Mouse (Mus musculus) stomach, embryonic 16.5 days (tissue): ENCODE results near the gene Gm21988. TPM values are rescaled to one million over a fixed set of nuclear protein-coding genes. Genes with fewer than 3 reads are reported as not detected.

Experiments used
- ATAC-seq: fragments of 200-750 bp; cut with Nextera tagmentation; 2 replicates; pipeline ENCODE4 v1.8.0; 2017; ENCODE audit warnings: moderate number of reproducible peaks, moderate TSS enrichment; ENCODE audit not compliant: insufficient read depth, low FRiP score
- H3K27ac ChIP-seq: fragments of 300-500 bp; sonication (generic); 2 replicates; pipeline ENCODE4 v1.5.1; 2014; ENCODE audit warnings: low read length
- H3K27me3 ChIP-seq: fragments of 300-500 bp; sonication (generic); 2 replicates; pipeline ENCODE4 v1.6.1; 2014; ENCODE audit warnings: low read length, control low read depth, mixed read lengths; ENCODE audit not compliant: control insufficient read depth, insufficient read depth
- H3K36me3 ChIP-seq: fragments of 300-500 bp; sonication (generic); 2 replicates; pipeline ENCODE4 v1.6.1; 2014; ENCODE audit warnings: low read length; ENCODE audit not compliant: control insufficient read depth, insufficient read depth
- H3K4me1 ChIP-seq: fragments of 300-500 bp; sonication (generic); 2 replicates; pipeline ENCODE4 v1.6.1; 2014; ENCODE audit warnings: low read length, control low read depth, mixed read lengths; ENCODE audit not compliant: control insufficient read depth, insufficient read depth
- H3K4me2 ChIP-seq: fragments of 300-500 bp; sonication (generic); 2 replicates; pipeline ENCODE4 v1.6.1; 2014; ENCODE audit warnings: low read depth, low read length, mixed read lengths
- H3K4me3 ChIP-seq: fragments of 300-500 bp; sonication (generic); replicated peaks from 2 replicates; pipeline ENCODE4 v1.5.1; 2014; ENCODE audit warnings: mild to moderate bottlenecking, low read length
- H3K9ac ChIP-seq: fragments of 300-500 bp; sonication (generic); 2 replicates; pipeline ENCODE4 v1.6.1; 2014; ENCODE audit warnings: low read length
- H3K9me3 ChIP-seq: fragments of 300-500 bp; sonication (generic); replicated peaks from 2 replicates; pipeline ENCODE4 v1.6.1; 2016; ENCODE audit warnings: low read length, control low read depth; ENCODE audit not compliant: control insufficient read depth
- WGBS: fragments of 180-500 bp; shearing (Covaris S2); extraction: QIAGEN DNeasy Blood & Tissue Kit; methylation state at CpG from one replicate; pipeline ENCODE4 v1.1.7; 2014; 5-methylcytosine and 5-hydroxymethylcytosine counted together
- polyA plus RNA-seq: library from polyadenylated mRNA; unstranded; fragments of >200 nt; fragmentation: Nextera tagmentation; extraction: Ambion mirVana; gene quantifications from 2 replicates; pipeline ENCODE4 v1.2.1, GENCODE M21; 2015

Gm21988 gene
- polyA plus RNA-seq, 1 experiment from 2014 or later: 9.6 TPM

DNA sequence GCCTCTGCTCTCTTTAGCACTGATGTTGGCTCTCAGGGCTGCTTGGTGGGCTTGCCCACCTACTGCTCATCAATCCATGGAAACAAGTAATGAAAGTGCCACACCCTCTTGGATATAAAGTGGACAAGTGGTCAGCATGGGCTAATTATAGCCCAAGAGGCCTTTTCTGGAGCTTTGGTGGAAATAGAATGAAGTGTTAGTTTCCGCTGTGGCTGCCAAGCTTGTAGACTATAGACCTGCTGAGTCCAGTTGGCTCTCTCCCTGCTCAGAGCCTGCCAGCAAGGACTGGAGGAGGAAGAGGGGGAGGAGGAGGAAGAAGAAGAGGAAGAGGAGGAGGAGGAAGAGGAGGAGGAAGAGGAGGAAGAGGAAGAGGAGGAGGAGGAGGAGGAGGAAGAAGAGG, 26.8 kb upstream of the Gm21988 start:
- Histone ChIP-seq H3K4me2 (no peak overlapping the region), H3K36me3 (no peaks in the 10 kb centered on the region), H3K4me3 (no peak overlapping the region), H3K27me3 (no peaks in the 10 kb centered on the region), H3K4me1 (peaks cover 7% of the 10 kb centered on the region; the same call in 1 of the 2 replicates), H3K9ac (no peak overlapping the region), H3K27ac (peak overlapping the region; percentile 60), H3K9me3 (no peaks in the 10 kb centered on the region)
- 74% methylated on average over 1 of the region's 1 CpGs for WGBS
- ATAC-seq: no peak

GRCm38 (mm10) chr11:70265819-70266218, 26.2 kb upstream of the Gm21988 start:
- no peaks in the 10 kb centered on the region for H3K36me3 ChIP-seq
- 50% methylated on average over 4 of the region's 4 CpGs for WGBS
- no peak for ATAC-seq

DNA sequence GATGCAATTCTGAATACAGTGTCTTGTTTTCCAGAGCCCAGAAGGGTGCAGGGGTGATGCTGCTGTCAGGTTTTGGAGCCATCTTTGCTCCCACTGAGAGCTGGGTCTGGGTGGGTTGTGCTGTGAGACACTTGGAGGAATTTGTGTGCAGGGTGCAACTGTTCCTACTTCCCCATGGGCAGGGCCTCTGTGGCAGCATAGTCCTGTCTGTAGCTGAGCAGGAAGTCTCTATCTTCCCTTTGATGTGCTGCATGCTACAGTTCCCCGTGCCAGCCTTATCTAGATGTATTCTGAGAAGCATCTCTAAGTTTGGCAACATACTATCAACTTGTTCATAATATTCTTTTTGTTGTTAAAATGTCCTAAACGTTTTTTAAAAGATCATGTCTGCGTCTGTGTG, 25.6 kb upstream of the Gm21988 start:
- Histone ChIP-seq H3K4me2 (no peak overlapping the region), H3K27ac (peak overlapping the region; percentile 77), H3K4me1 (peaks cover 7% of the 10 kb centered on the region; the same call in 1 of the 2 replicates), H3K9ac (no peak overlapping the region), H3K36me3 (no peaks in the 10 kb centered on the region), H3K9me3 (no peaks in the 10 kb centered on the region), H3K27me3 (no peaks in the 10 kb centered on the region), H3K4me3 (no peak overlapping the region)
- 41% methylated on average over 3 of the region's 3 CpGs for WGBS
- no peak for ATAC-seq

More at GRCm38 (mm10) chr11:70265819-70266218, 26.2 kb upstream of the Gm21988 start:
- H3K4me1 ChIP-seq: peaks cover 7% of the 10 kb centered on the region; the same call in 1 of the 2 replicates
- no peak overlapping the region for H3K4me2 ChIP-seq
- no peaks in the 10 kb centered on the region for H3K27me3 ChIP-seq
- H3K27ac ChIP-seq: peak overlapping the region; percentile 77
- H3K4me3 ChIP-seq: no peak overlapping the region
- no peak overlapping the region for H3K9ac ChIP-seq
- H3K9me3 ChIP-seq: no peaks in the 10 kb centered on the region

GRCm38 (mm10) chr11:70259035-70259434, 19.4 kb upstream of the Gm21988 start:
- Histone ChIP-seq H3K27ac (no peak overlapping the region), H3K4me3 (no peak overlapping the region), H3K9ac (no peak overlapping the region), H3K36me3 (no peaks in the 10 kb centered on the region), H3K4me1 (peaks cover 9% of the 10 kb centered on the region; the same call in 1 of the 2 replicates), H3K27me3 (peaks cover 10% of the 10 kb centered on the region), H3K9me3 (no peaks in the 10 kb centered on the region), H3K4me2 (no peak overlapping the region)
- ATAC-seq: no peak
- WGBS: 83% methylated on average over 4 of the region's 4 CpGs

DNA sequence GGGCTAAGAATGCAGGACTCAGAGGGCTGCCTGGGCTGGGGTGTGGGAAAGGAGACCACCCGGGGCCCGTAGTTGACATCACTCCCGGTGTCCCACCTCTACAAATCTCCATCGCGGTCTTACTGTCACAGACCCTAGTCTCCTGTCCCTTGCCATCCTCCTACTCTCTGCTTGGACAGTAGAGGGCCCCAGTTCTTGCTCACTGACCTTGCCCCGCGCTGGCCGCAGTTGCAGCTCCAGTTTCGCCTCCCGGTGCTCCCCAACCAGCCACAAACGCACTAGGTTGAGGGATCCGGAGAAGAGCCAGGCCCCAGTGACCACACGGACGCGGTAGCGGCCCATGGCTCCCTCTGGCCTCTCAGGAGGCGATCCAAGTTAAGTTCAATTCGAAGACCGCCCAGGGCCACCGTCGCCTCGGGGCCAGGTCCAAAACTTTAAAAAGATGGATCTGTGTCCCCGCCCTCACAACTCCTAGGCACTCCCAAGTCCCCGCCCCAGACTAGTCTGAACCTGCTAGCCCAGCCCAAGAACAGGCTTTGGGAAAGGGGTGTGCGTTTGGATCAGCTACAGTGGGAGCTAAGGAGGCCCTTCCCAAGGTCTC, 15.4 kb upstream of the Gm21988 start, which contains the start of gene Alox12:
Gene Alox12, minus strand, starts transcription at position 423 of the 601 bp plus-strand sequence.
- Histone ChIP-seq H3K27ac (peak within 1 kb of the TSS; percentile 66), H3K9me3 (no peaks in the 10 kb centered on the region), H3K4me3 (peak within 1 kb of the TSS; percentile 50), H3K36me3 (no peaks in the 10 kb centered on the region), H3K4me1 (peaks cover 9% of the 10 kb centered on the region; the same call in 1 of the 2 replicates), H3K4me2 (peak within 1 kb of the TSS; percentile 61), H3K9ac (peak within 1 kb of the TSS; percentile 74), H3K27me3 (peaks cover 29% of the 10 kb centered on the region)
- WGBS: 2% methylated on average over 25 of the region's 25 CpGs
- peak; percentile 67; the same call in 1 of the 2 replicates for ATAC-seq

GRCm38 (mm10) chr11:70254337-70254736, 14.7 kb upstream of the Gm21988 start:
- Histone ChIP-seq H3K27ac (peak overlapping the region; percentile 66; the same call in 1 of the 2 replicates), H3K9me3 (no peaks in the 10 kb centered on the region), H3K4me3 (peak overlapping the region; percentile 50), H3K9ac (peak overlapping the region; percentile 74), H3K4me2 (peak overlapping the region; percentile 61), H3K36me3 (no peaks in the 10 kb centered on the region), H3K27me3 (peaks cover 29% of the 10 kb centered on the region), H3K4me1 (peaks cover 9% of the 10 kb centered on the region; the same call in 1 of the 2 replicates)
- no peak for ATAC-seq
- WGBS: 3% methylated on average over 18 of the region's 18 CpGs

DNA sequence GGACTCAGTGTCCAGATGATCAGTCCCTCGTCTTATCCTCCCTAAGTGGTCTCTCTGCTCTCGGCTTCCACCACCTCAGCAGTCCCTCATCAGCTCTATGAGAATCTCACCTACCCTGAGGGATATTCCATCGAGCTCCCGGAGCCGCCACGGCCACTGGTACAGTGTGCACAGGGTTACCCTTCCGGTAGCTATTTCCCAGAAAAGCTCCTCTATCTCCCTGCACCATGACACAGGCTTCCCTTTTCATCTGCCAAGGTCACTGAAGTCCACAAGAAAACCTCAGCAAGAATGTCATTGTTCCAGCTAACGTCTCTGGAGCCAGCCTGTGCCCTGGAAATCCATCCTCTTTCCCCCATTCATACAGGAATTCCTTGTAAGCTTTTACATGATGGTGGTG, 12.2 kb upstream of the Gm21988 start:
- Histone ChIP-seq H3K9ac (no peak overlapping the region), H3K4me3 (no peak overlapping the region), H3K27ac (no peak overlapping the region), H3K4me2 (no peak overlapping the region), H3K27me3 (peaks cover 29% of the 10 kb centered on the region), H3K9me3 (no peaks in the 10 kb centered on the region), H3K36me3 (no peaks in the 10 kb centered on the region), H3K4me1 (peaks cover 9% of the 10 kb centered on the region; the same call in 1 of the 2 replicates)
- WGBS: 76% methylated on average over 8 of the region's 8 CpGs
- no peak for ATAC-seq

- H3K9me3 ChIP-seq: no peaks in the 10 kb centered on the region
- H3K4me2 ChIP-seq: no peak overlapping the region
- H3K4me3 ChIP-seq: no peak overlapping the region
- H3K27ac ChIP-seq: no peak overlapping the region
- WGBS: 65% methylated on average over 11 of the region's 11 CpGs
- H3K27me3 ChIP-seq: peaks cover 26% of the 10 kb centered on the region
- H3K9ac ChIP-seq: no peak overlapping the region
- peaks cover 7% of the 10 kb centered on the region; the same call in 1 of the 2 replicates for H3K4me1 ChIP-seq
- H3K36me3 ChIP-seq: no peaks in the 10 kb centered on the region
- no peak for ATAC-seq
These were observed 10.5 kb upstream of the Gm21988 start for GRCm38 (mm10) chr11:70250150-70250549.

- peak; percentile 37; the same call in 1 of the 2 replicates for ATAC-seq
- H3K36me3 ChIP-seq: no peaks in the 10 kb centered on the region
- WGBS: 51% methylated on average over 9 of the region's 9 CpGs
- no peak overlapping the region for H3K4me2 ChIP-seq
- H3K27ac ChIP-seq: no peak overlapping the region
- H3K9me3 ChIP-seq: no peaks in the 10 kb centered on the region
- H3K4me1 ChIP-seq: no peaks in the 10 kb centered on the region
- no peak overlapping the region for H3K4me3 ChIP-seq
- no peak overlapping the region for H3K9ac ChIP-seq
- H3K27me3 ChIP-seq: peaks cover 2% of the 10 kb centered on the region; the same call in 1 of the 2 replicates
These were observed 7.7 kb upstream of the Gm21988 start for GRCm38 (mm10) chr11:70247136-70247845.
